Mouse (Mus musculus): ENCODE measurements around the gene Acp7.

DNA sequence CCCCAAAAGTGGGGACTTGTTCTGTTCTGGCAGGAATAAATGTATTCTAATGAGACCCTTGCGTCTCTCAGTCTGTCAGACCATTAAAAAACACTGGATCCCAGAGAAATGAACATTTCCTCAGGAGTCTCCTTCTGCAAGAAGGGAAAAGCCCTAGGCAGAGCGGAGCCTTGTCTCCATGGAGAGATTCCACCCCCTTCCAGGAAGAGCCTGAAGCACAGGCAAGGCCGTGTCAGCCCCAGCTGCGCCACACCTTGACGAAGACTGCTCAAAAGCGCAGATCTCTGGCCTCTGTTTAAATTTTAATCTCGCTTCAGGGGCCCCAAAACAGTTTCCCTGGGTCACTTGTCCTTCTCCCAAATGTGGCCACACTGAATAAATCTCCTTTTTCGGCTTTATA, 46.5 kb upstream of the Acp7 start:
- TF ChIP-seq CTCF (conservative IDR thresholded peaks at IDR 0.05; ENCODE audit: insufficient read depth, insufficient read length, low read depth, low read length) (no peak), POLR2A (IDR thresholded peaks at IDR 0.05; ENCODE audit: low read depth, low read length) (no peak)

Data from kidney, adult 2 months (tissue).